Mouse (Mus musculus) kidney, embryonic 14.5 days (tissue): ENCODE data around the gene Pnliprp2. TPM values are rescaled to one million over a fixed set of nuclear protein-coding genes. Genes with fewer than 3 reads are reported as not detected.

Experiments
- ATAC-seq: fragments of 200-750 bp; cut with Nextera tagmentation; 2 replicates; pipeline ENCODE4 v1.8.0; 2017; ENCODE audit warnings: moderate number of reproducible peaks, mild to moderate bottlenecking, moderate TSS enrichment, moderate library complexity; ENCODE audit not compliant: low FRiP score, low TSS enrichment
- H3K27ac ChIP-seq: fragments of 300-500 bp; sonication (generic); 2 replicates; pipeline ENCODE4 v1.5.1; 2014; ENCODE audit warnings: low read depth, mild to moderate bottlenecking, low read length, moderate library complexity, mixed read lengths
- H3K27me3 ChIP-seq: fragments of 300-500 bp; sonication (generic); 2 replicates; pipeline ENCODE4 v1.6.1; 2014; ENCODE audit warnings: mild to moderate bottlenecking, low read length; ENCODE audit not compliant: control insufficient read depth, insufficient read depth
- H3K36me3 ChIP-seq: fragments of 300-500 bp; sonication (generic); 2 replicates; pipeline ENCODE4 v1.6.1; 2014; ENCODE audit warnings: low read length, mixed read lengths; ENCODE audit not compliant: control insufficient read depth, insufficient read depth
- H3K4me1 ChIP-seq: fragments of 300-500 bp; sonication (generic); 2 replicates; pipeline ENCODE4 v1.6.1; 2014; ENCODE audit warnings: low read length, mixed read lengths; ENCODE audit not compliant: control insufficient read depth, insufficient read depth
- H3K4me2 ChIP-seq: fragments of 300-500 bp; sonication (generic); replicated peaks from 2 replicates; pipeline ENCODE4 v1.6.1; 2014; ENCODE audit warnings: low read depth, mild to moderate bottlenecking, low read length
- H3K4me3 ChIP-seq: fragments of 300-500 bp; sonication (generic); 2 replicates; pipeline ENCODE4 v1.5.1; 2014; ENCODE audit warnings: mild to moderate bottlenecking, low read length
- H3K9ac ChIP-seq: fragments of 300-500 bp; sonication (generic); 2 replicates; pipeline ENCODE4 v1.6.1; 2014; ENCODE audit warnings: low read depth, mild to moderate bottlenecking, low read length, moderate library complexity
- H3K9me3 ChIP-seq: fragments of 300-500 bp; sonication (generic); 2 replicates; pipeline ENCODE4 v1.6.1; 2016; ENCODE audit warnings: low read length; ENCODE audit not compliant: control insufficient read depth
- WGBS: fragments of 180-500 bp; shearing (Covaris S2); extraction: QIAGEN DNeasy Blood & Tissue Kit; methylation state at CpG from one replicate; pipeline ENCODE4 v1.1.7; 2014; 5-methylcytosine and 5-hydroxymethylcytosine counted together
- polyA plus RNA-seq: library from polyadenylated mRNA; unstranded; fragments of >200 nt; fragmentation: Nextera tagmentation; extraction: Ambion mirVana; gene quantifications from 2 replicates; pipeline ENCODE4 v1.2.1, GENCODE M21; 2014

The Pnliprp2 gene
- polyA plus RNA-seq: 0.18 and 0.36 TPM in 2 replicates

- H3K27ac ChIP-seq: no peak within 1 kb of the TSS
- H3K4me2 ChIP-seq: no peak within 1 kb of the TSS
- H3K9me3 ChIP-seq: peaks cover 2% of the 10 kb centered on the region; the same call in 1 of the 2 replicates
- no peaks in the 10 kb centered on the region for H3K36me3 ChIP-seq
- H3K27me3 ChIP-seq: no peaks in the 10 kb centered on the region
- no peak within 1 kb of the TSS for H3K9ac ChIP-seq
- no peak within 1 kb of the TSS for H3K4me3 ChIP-seq
- 42% methylated on average over 9 of the region's 9 CpGs for WGBS
- peak; percentile 80 for ATAC-seq
- no peaks in the 10 kb centered on the region for H3K4me1 ChIP-seq
Measured at GRCm38 (mm10) chr19:58759423-58759822, at the start of gene Pnliprp2. Pnliprp2 (plus strand) TSS chr19:58759719.

GRCm38 (mm10) chr19:58717925-58718324 is 41.6 kb upstream of the Pnliprp2 start:
- Histone ChIP-seq H3K4me2 (no peak overlapping the region), H3K4me3 (no peak overlapping the region), H3K27ac (no peak overlapping the region), H3K4me1 (no peaks in the 10 kb centered on the region), H3K36me3 (no peaks in the 10 kb centered on the region), H3K9ac (no peak overlapping the region), H3K27me3 (no peaks in the 10 kb centered on the region), H3K9me3 (no peaks in the 10 kb centered on the region)
- WGBS: 69% methylated on average over 4 of the region's 4 CpGs
- ATAC-seq: no peak

GRCm38 (mm10) chr19:58720439-58720838 is 39.1 kb upstream of the Pnliprp2 start:
- Histone ChIP-seq H3K4me1 (no peaks in the 10 kb centered on the region), H3K4me3 (no peak overlapping the region), H3K9ac (no peak overlapping the region), H3K27ac (no peak overlapping the region), H3K27me3 (no peaks in the 10 kb centered on the region), H3K36me3 (no peaks in the 10 kb centered on the region), H3K9me3 (no peaks in the 10 kb centered on the region), H3K4me2 (no peak overlapping the region)
- no peak for ATAC-seq

- H3K36me3 ChIP-seq: no peaks in the 10 kb centered on the region
- H3K4me2 ChIP-seq: no peak overlapping the region
- H3K9me3 ChIP-seq: no peaks in the 10 kb centered on the region
- no peak overlapping the region for H3K27ac ChIP-seq
- H3K4me3 ChIP-seq: no peak overlapping the region
- 83% methylated on average over 5 of the region's 5 CpGs for WGBS
- ATAC-seq: no peak
- H3K27me3 ChIP-seq: no peaks in the 10 kb centered on the region
- H3K4me1 ChIP-seq: no peaks in the 10 kb centered on the region; the same call in 1 of the 2 replicates
- H3K9ac ChIP-seq: no peak overlapping the region
Measured at GRCm38 (mm10) chr19:58726551-58726950, 33.0 kb upstream of the Pnliprp2 start.

GRCm38 (mm10) chr19:58727756-58728155 is 31.8 kb upstream of the Pnliprp2 start:
- ATAC-seq: no peak
- Histone ChIP-seq H3K9ac (no peak overlapping the region), H3K27me3 (no peaks in the 10 kb centered on the region), H3K4me2 (no peak overlapping the region), H3K9me3 (no peaks in the 10 kb centered on the region), H3K4me3 (no peak overlapping the region), H3K4me1 (no peaks in the 10 kb centered on the region; the same call in 1 of the 2 replicates), H3K36me3 (no peaks in the 10 kb centered on the region), H3K27ac (no peak overlapping the region)
- 72% methylated on average over 5 of the region's 5 CpGs for WGBS

GRCm38 (mm10) chr19:58728445-58729031 is 31.0 kb upstream of the Pnliprp2 start, which contains the start of gene Pnliprp1:
Pnliprp1 (plus strand) TSS chr19:58728887.
- 48% methylated on average over 5 of the region's 5 CpGs for WGBS
- no peak for ATAC-seq
- Histone ChIP-seq H3K27ac (no peak within 1 kb of the TSS), H3K4me1 (no peaks in the 10 kb centered on the region; the same call in 1 of the 2 replicates), H3K9me3 (no peaks in the 10 kb centered on the region), H3K9ac (no peak within 1 kb of the TSS), H3K4me2 (no peak within 1 kb of the TSS), H3K27me3 (no peaks in the 10 kb centered on the region), H3K4me3 (no peak within 1 kb of the TSS), H3K36me3 (no peaks in the 10 kb centered on the region)

- Histone ChIP-seq H3K27ac (no peak overlapping the region), H3K4me3 (no peak overlapping the region), H3K9me3 (no peaks in the 10 kb centered on the region), H3K4me2 (no peak overlapping the region), H3K9ac (no peak overlapping the region), H3K27me3 (no peaks in the 10 kb centered on the region), H3K36me3 (no peaks in the 10 kb centered on the region), H3K4me1 (no peaks in the 10 kb centered on the region; the same call in 1 of the 2 replicates)
- 88% methylated on average over 6 of the region's 6 CpGs for WGBS
- ATAC-seq: no peak
Measured at GRCm38 (mm10) chr19:58733216-58733615, 26.3 kb upstream of the Pnliprp2 start.

GRCm38 (mm10) chr19:58738111-58738510 is 21.4 kb upstream of the Pnliprp2 start:
- no peak overlapping the region for H3K4me3 ChIP-seq
- no peaks in the 10 kb centered on the region for H3K4me1 ChIP-seq
- 50% methylated on average over 4 of the region's 4 CpGs for WGBS
- H3K27me3 ChIP-seq: no peaks in the 10 kb centered on the region
- H3K36me3 ChIP-seq: no peaks in the 10 kb centered on the region
- ATAC-seq: no peak
- no peak overlapping the region for H3K9ac ChIP-seq
- H3K4me2 ChIP-seq: no peak overlapping the region
- no peak overlapping the region for H3K27ac ChIP-seq
- H3K9me3 ChIP-seq: no peaks in the 10 kb centered on the region

- Histone ChIP-seq H3K27me3 (no peaks in the 10 kb centered on the region), H3K4me2 (no peak overlapping the region), H3K4me3 (no peak overlapping the region), H3K36me3 (no peaks in the 10 kb centered on the region), H3K4me1 (no peaks in the 10 kb centered on the region), H3K9me3 (no peaks in the 10 kb centered on the region), H3K9ac (no peak overlapping the region), H3K27ac (no peak overlapping the region)
- ATAC-seq: no peak
- WGBS: 87% methylated on average over 6 of the region's 6 CpGs
Measured at GRCm38 (mm10) chr19:58741036-58741435, 18.5 kb upstream of the Pnliprp2 start.
